Mouse (Mus musculus) limb, embryonic 10.5 days (tissue): ENCODE measurements around the gene Ism1. TPM values are rescaled to one million over a fixed set of nuclear protein-coding genes. Genes with fewer than 3 reads are reported as not detected.

Source experiments
- DNase-seq: peaks from one replicate; pipeline ENCODE4 v3.0.0-alpha.2; 2017; ENCODE audit warnings: low spot score
- H3K27ac ChIP-seq: fragments of 300-500 bp; sonication (generic); 2 replicates; pipeline ENCODE4 v1.5.1; 2016; ENCODE audit warnings: mild to moderate bottlenecking
- H3K27me3 ChIP-seq: fragments of 300-500 bp; sonication (generic); 2 replicates; pipeline ENCODE4 v1.6.1; 2016; ENCODE audit warnings: low read depth, mild to moderate bottlenecking; ENCODE audit not compliant: poor library complexity, severe bottlenecking
- H3K36me3 ChIP-seq: fragments of 300-500 bp; sonication (generic); 2 replicates; pipeline ENCODE4 v1.6.1; 2016; ENCODE audit warnings: mild to moderate bottlenecking, moderate library complexity
- H3K4me1 ChIP-seq: fragments of 300-500 bp; sonication (generic); 2 replicates; pipeline ENCODE4 v1.6.1; 2016
- H3K4me3 ChIP-seq: fragments of 300-500 bp; sonication (generic); 2 replicates; pipeline ENCODE4 v1.5.1; 2016; ENCODE audit warnings: mild to moderate bottlenecking, moderate library complexity
- H3K9me3 ChIP-seq: fragments of 300-500 bp; sonication (generic); replicated peaks from 2 replicates; pipeline ENCODE4 v1.6.1; 2016; ENCODE audit warnings: mild to moderate bottlenecking
- WGBS: fragments of 180-500 bp; shearing (Covaris S2); methylation state at CpG from one replicate; pipeline ENCODE4 v1.1.7; 2016; 5-methylcytosine and 5-hydroxymethylcytosine counted together
- polyA plus RNA-seq: library from polyadenylated mRNA; unstranded; fragments of >200 nt; fragmentation: Nextera tagmentation; extraction: Ambion mirVana; gene quantifications from 2 replicates; pipeline ENCODE4 v1.2.1, GENCODE M21; 2016

Ism1 gene
- polyA plus RNA-seq, 1 experiment from 2014 or later = 3.2 TPM

DNA sequence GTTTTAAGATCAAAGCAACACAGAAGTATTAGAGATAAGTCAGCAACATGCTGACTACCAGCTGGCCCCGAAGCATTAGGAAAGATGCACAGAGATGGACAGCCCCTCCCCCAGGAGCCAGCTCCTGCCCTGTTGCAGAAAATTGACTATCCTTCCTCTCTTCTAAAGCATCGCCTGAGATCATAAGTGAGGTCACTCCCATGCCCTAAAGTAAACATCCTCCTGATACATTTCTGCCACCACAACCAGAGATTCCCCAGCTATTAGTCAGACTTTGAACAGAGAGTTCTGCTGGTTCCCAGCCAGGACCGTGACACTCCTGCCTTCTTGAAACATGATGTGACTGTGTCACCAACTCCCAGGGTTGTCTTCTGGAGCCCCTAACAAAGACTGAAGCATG lies 45.3 kb downstream of the Ism1 start:
- 45% methylated on average over 3 of the region's 3 CpGs for WGBS
- no peaks in the 10 kb centered on the region for H3K27me3 ChIP-seq
- no peaks in the 10 kb centered on the region for H3K36me3 ChIP-seq
- no peak overlapping the region for H3K4me3 ChIP-seq
- DNase-seq = no peak
- no peak overlapping the region for H3K27ac ChIP-seq
- H3K9me3 ChIP-seq = no peaks in the 10 kb centered on the region
- no peaks in the 10 kb centered on the region for H3K4me1 ChIP-seq

DNA sequence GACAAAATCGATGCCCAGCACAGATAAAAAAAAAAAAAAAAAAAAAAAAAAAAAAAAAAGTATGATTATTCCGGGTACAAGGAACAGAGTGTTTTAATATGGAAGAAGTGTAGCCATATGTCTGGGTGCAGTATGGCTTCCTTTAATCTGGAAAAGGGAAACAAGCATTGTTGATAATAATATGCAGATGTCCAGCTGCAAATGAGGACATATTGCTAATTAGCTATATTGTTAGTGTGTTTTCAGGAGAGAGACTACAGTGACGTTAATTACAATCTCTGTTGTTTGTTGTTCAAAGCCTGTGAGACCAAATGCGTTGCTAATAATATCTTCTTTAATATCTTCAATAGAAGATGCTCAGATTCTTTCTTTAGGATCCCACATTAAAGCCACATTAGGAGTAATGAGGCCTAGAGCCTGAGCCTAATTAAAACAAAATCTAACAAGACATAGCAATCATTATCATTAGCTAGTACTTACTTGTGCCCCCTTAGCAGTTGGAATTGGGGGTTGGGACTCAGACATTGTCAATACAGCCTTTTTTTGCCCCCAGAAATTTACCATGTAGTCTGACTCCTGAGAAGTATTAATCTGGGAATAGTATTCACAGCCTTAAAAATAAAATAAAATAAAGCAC lies 46.3 kb downstream of the Ism1 start:
- no peak overlapping the region for H3K4me3 ChIP-seq
- no peak overlapping the region for H3K27ac ChIP-seq
- H3K4me1 ChIP-seq = no peaks in the 10 kb centered on the region
- no peaks in the 10 kb centered on the region for H3K36me3 ChIP-seq
- no peaks in the 10 kb centered on the region for H3K9me3 ChIP-seq
- 78% methylated on average over 4 of the region's 4 CpGs for WGBS
- no peaks in the 10 kb centered on the region for H3K27me3 ChIP-seq
- DNase-seq = no peak

DNA sequence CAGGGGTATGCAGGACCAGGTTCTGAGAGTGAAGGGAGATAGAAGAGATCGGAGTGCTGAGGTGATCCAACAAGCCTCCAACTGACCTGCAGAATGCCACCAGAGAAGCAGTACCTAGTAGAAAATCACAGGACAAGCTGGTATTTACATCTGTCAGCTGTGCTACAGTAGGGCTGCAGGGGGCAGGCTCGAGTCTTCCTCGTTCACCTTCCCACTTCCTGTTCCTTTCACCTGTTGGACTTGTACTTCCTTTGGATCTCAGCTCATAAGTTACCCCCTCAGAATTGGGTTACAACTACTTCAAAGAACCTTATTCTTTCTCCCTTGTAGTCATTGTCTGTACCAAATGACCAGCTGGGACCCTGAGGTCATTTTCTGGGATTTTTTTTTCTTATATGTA lies 47.4 kb downstream of the Ism1 start:
- H3K27ac ChIP-seq = no peak overlapping the region
- H3K4me3 ChIP-seq = no peak overlapping the region
- WGBS = 75% methylated on average over 3 of the region's 3 CpGs
- H3K4me1 ChIP-seq = no peaks in the 10 kb centered on the region
- no peaks in the 10 kb centered on the region for H3K9me3 ChIP-seq
- DNase-seq = no peak
- H3K36me3 ChIP-seq = no peaks in the 10 kb centered on the region
- no peaks in the 10 kb centered on the region for H3K27me3 ChIP-seq

DNA sequence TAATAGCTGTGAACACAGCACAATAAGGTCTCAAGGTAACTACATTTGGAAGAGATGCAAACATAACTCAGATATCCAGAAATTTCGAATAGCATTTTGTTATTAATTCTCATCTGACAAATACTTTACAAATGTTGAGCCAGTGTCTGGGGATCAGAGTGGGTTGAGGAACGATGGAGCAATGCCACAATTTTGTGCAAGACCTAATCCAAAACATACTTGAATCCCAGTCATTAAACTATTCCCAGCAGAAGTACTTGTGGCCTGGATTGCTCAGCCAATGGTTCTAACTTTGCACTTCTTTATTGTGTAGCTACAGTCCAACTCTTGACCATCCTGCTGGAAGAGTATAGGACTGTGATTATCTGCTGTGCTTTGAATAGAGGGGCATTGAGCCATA lies 50.1 kb downstream of the Ism1 start:
- Histone ChIP-seq H3K36me3 (no peaks in the 10 kb centered on the region), H3K27ac (no peak overlapping the region), H3K4me1 (no peaks in the 10 kb centered on the region), H3K27me3 (no peaks in the 10 kb centered on the region), H3K4me3 (no peak overlapping the region), H3K9me3 (no peaks in the 10 kb centered on the region)
- no peak for DNase-seq
- WGBS = 91% methylated on average over 2 of the region's 2 CpGs

DNA sequence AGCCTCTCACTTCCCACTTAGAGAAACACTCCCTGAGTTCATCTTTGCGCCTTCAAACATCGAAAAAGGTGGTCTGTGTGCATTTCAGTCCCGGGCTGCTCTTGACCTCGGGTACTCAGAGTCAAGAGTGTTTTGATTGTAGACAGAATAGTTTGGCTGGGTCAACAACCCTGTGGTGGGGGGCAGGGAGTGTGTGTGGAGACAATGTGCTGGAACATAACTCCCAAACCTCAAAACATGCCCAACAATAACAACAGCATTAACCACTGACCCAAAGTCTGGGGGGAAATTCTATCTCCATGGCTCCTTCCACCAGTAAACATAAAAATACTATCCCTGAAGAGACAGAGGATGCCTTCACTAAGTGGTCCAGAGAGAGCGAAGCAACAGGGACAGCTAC lies 51.4 kb downstream of the Ism1 start:
- H3K4me1 ChIP-seq = no peaks in the 10 kb centered on the region
- no peaks in the 10 kb centered on the region for H3K36me3 ChIP-seq
- no peak overlapping the region for H3K4me3 ChIP-seq
- WGBS = 88% methylated on average over 5 of the region's 5 CpGs
- H3K27ac ChIP-seq = no peak overlapping the region
- H3K9me3 ChIP-seq = no peaks in the 10 kb centered on the region
- no peak for DNase-seq
- no peaks in the 10 kb centered on the region for H3K27me3 ChIP-seq

DNA sequence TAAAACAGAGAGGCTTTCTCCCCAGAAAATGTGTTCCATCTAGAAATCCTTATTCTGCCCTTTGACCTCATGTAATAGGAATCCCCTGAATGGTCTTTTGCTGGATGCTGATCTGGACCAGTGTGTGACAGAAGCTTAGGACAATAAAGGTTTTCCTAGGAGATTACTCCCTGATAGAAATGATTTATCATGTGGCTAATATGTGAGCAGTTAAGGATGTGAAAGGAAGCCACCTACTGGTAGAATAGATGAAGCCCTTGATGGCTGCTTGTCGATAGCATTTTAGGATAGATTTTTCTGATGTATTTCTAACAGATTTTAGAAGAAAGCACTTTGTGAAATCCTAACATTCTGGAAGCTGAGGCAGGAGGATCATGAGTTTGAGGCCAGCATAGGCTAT lies 64.4 kb downstream of the Ism1 start:
- Histone ChIP-seq H3K27me3 (no peaks in the 10 kb centered on the region), H3K4me3 (no peak overlapping the region), H3K27ac (no peak overlapping the region), H3K9me3 (no peaks in the 10 kb centered on the region), H3K36me3 (peaks cover 11% of the 10 kb centered on the region; the same call in 1 of the 2 replicates), H3K4me1 (no peaks in the 10 kb centered on the region)
- no peak for DNase-seq
- 80% methylated on average over 1 of the region's 1 CpGs for WGBS

DNA sequence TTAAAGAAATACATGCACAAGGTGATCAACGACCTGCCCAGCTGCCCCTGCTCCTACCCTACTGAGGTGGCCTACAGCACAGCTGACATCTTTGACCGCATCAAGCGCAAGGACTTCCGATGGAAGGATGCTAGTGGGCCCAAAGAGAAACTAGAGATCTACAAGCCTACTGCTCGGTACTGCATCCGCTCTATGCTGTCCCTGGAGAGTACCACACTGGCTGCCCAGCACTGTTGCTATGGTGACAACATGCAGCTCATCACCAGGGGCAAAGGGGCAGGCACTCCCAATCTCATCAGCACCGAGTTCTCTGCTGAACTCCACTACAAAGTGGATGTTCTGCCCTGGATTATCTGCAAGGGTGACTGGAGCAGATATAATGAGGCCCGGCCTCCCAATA lies 79.0 kb downstream of the Ism1 start:
- no peak for DNase-seq
- H3K4me3 ChIP-seq = no peak overlapping the region
- H3K27ac ChIP-seq = no peak overlapping the region
- H3K36me3 ChIP-seq = no peaks in the 10 kb centered on the region
- H3K27me3 ChIP-seq = no peaks in the 10 kb centered on the region
- no peaks in the 10 kb centered on the region for H3K4me1 ChIP-seq
- no peaks in the 10 kb centered on the region for H3K9me3 ChIP-seq
- 85% methylated on average over 8 of the region's 8 CpGs for WGBS

DNA sequence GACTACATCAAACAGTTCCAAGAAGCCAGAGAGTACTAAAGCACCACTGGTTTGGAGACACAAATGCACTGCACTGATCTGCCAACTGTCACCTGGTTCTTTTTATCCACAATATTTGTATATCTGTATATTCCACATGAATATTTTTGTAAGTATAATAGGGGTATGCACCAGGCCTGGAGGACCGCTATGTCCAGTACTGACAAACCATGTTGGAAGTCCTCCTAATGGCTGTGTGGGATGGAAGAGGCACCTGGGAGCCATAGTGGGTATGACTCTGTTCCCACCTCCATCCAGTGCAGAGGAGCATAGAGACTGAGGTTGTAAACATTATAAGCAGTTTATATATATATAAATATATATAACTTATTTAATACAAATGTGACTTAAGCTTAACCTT lies 79.5 kb downstream of the Ism1 start:
- Histone ChIP-seq H3K9me3 (no peaks in the 10 kb centered on the region), H3K4me3 (no peak overlapping the region), H3K27me3 (no peaks in the 10 kb centered on the region), H3K36me3 (no peaks in the 10 kb centered on the region), H3K4me1 (no peaks in the 10 kb centered on the region), H3K27ac (no peak overlapping the region)
- WGBS = 94% methylated on average over 1 of the region's 1 CpGs
- DNase-seq = no peak

DNA sequence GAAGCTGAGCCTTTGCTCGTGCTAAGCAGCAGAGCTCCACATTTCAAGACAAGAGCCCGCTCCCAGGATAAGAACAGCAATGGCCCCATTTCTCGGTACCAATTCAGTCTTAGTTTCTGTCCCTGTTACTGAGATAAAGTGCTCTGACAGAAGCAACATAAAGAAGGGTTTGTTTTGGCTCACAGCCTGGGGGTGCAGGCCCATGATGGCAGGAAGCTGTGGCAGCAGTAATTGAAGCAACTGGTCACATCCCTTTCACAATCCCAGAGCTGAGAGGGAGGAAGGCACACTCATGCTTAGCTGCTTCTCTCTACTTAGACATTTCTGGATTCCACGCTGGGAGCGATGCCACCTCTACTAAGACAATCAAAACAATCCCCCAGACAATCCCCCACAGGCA lies 86.4 kb downstream of the Ism1 start:
- H3K9me3 ChIP-seq = no peaks in the 10 kb centered on the region
- no peak overlapping the region for H3K4me3 ChIP-seq
- no peaks in the 10 kb centered on the region for H3K36me3 ChIP-seq
- no peaks in the 10 kb centered on the region for H3K4me1 ChIP-seq
- DNase-seq = no peak
- 82% methylated on average over 5 of the region's 5 CpGs for WGBS
- no peaks in the 10 kb centered on the region for H3K27me3 ChIP-seq
- no peak overlapping the region for H3K27ac ChIP-seq

DNA sequence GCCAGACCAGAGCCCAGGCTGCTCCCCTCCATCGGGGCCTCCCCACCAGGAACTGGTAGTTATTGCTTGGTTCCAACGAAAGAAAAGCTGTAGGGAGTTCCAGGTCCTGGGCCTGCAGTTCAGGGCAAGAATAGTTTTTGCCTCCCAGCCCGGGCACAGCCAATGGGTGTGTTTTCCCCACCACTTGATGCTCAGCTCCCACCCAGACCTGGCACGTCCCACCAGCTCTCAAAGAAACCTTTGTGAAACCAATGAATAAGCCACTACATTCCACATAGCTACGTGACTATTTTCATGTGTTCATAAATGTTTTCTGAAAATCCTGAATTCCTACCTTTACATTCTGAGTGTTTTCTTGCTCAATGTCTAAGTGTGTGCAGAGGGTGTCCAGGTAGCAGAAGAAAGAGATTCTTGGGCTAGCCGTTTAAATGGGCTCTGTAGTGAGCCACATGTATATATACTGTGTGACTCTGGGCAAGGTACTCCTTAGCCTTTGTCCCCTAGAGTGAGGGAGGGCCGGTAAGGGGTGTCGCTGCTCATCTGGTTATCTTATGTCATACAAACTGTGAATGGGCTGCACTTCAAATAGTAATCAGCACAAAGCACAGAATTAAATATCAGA lies 97.1 kb downstream of the Ism1 start:
- H3K4me3 ChIP-seq = no peak overlapping the region
- no peak for DNase-seq
- WGBS = 89% methylated on average over 8 of the region's 8 CpGs
- peaks cover 15% of the 10 kb centered on the region for H3K4me1 ChIP-seq
- H3K27ac ChIP-seq = no peak overlapping the region
- H3K9me3 ChIP-seq = no peaks in the 10 kb centered on the region
- H3K27me3 ChIP-seq = no peaks in the 10 kb centered on the region
- no peaks in the 10 kb centered on the region for H3K36me3 ChIP-seq

DNA sequence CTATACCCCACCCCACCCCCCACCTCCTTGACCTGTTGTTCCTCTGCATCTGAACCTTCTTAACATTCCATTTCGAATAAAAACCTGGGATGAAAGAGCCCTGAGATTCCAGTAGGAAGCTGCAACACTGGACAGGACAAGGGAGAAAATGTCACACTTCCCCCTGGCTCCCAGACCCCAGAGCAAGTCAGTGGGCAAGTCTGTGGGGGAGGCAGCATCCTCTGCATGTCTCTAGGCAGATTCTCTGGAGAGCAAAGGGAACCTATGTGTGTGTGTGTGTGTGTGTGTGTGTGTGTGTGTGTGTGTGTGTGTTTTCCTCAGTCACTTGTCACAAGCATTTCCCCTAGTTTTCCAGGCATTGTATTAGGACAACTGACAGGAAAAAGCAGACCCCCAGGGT lies 98.7 kb downstream of the Ism1 start:
- peaks cover 15% of the 10 kb centered on the region for H3K4me1 ChIP-seq
- no peaks in the 10 kb centered on the region for H3K9me3 ChIP-seq
- peak overlapping the region; percentile 56; the same call in 1 of the 2 replicates for H3K27ac ChIP-seq
- no peak overlapping the region for H3K4me3 ChIP-seq
- H3K27me3 ChIP-seq = no peaks in the 10 kb centered on the region
- 6% methylated on average over 1 of the region's 1 CpGs for WGBS
- DNase-seq = no peak
- H3K36me3 ChIP-seq = no peaks in the 10 kb centered on the region

DNA sequence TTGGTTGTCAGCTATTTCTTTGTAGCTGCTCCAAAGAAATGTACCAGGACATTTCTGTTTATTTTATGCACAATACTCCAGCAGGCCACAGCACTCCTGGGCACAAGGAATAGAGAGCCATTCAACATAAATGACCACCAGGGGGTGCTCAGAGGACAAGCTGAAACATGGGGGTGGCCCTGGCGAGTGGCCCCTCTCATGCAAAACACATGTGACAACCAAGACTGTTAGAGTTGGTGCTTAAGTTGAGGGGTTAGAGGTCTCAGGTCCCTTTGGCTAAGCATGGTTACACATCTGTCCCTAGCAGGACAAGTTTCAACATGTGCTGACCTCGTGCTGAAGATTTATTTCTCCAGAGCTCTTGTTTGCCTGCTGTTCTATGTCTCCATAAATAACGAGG lies 100.3 kb downstream of the Ism1 start:
- Histone ChIP-seq H3K9me3 (no peaks in the 10 kb centered on the region), H3K27me3 (no peaks in the 10 kb centered on the region), H3K4me3 (no peak overlapping the region), H3K4me1 (peaks cover 15% of the 10 kb centered on the region), H3K36me3 (no peaks in the 10 kb centered on the region), H3K27ac (no peak overlapping the region)
- WGBS = 41% methylated on average over 3 of the region's 3 CpGs
- peak; percentile 58 for DNase-seq

DNA sequence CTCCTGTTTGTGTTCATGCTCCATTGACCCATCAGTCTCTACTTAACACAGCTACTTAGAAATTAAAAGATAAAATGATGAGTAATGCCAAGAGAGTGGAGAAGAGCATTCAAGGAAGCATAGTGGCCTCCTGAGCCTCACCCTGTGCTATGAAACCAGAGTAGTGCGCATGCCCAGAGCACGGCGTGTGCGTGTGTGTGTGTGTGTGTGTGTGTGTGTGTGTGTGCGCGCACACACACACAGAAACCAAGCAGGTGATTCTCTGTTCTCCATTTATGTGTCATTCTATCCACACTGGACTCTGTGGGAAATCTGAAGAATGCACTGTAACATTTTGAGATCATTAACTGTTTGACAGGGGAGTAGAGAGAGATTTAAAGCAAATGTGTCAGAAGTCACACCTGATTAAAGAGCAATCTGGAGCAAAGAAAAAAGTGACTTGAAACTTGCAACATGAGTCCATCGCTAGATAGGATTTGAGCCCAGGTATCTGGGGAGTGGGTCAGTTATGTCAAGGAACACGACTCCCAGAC lies 105.4 kb downstream of the Ism1 start:
- no peaks in the 10 kb centered on the region for H3K36me3 ChIP-seq

DNA sequence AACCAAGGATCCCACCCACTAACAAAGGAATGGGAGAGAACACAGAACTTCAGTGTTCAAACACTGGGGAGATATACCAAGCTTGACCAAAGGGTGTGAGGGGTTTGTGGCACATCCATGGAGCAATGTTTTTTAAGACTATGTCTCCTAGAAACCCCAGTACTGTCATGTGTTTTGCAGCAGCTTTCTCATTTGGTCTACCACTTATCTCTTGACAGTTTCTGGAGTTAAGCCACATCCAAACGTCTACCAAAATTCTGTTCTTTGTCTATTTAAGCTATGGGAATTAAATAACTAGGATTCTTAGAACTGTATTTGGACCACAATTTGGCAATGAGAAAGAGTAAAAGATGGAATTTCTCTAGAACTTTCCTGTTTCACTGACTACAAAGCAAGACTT lies 106.5 kb downstream of the Ism1 start:
- Histone ChIP-seq H3K27me3 (no peaks in the 10 kb centered on the region), H3K27ac (no peak overlapping the region), H3K4me3 (no peak overlapping the region), H3K4me1 (no peaks in the 10 kb centered on the region), H3K9me3 (no peaks in the 10 kb centered on the region), H3K36me3 (no peaks in the 10 kb centered on the region)
- no peak for DNase-seq
- 85% methylated on average over 1 of the region's 1 CpGs for WGBS

More for the DNA sequence above, 105.4 kb downstream of the Ism1 start:
- 86% methylated on average over 8 of the region's 8 CpGs for WGBS
- Histone ChIP-seq H3K4me3 (no peak overlapping the region), H3K27me3 (no peaks in the 10 kb centered on the region), H3K4me1 (no peaks in the 10 kb centered on the region), H3K9me3 (no peaks in the 10 kb centered on the region), H3K27ac (no peak overlapping the region)
- DNase-seq = no peak
